Mouse (Mus musculus) megakaryocyte, embryonic 14.5 days (primary cell): ENCODE data around the gene Msto1.
"Not testable (repeated sequence)": the region's sequence is repeated elsewhere in the genome, so short reads cannot be mapped to it uniquely, and the experiment has no call there.

Experiments
- FLI1 ChIP-seq: IDR thresholded peaks from 2 replicates; pipeline ENCODE4 v1.6.1; 2012; ENCODE audit warnings: low read length, inconsistent platforms, mixed read lengths
- GATA1 ChIP-seq: IDR thresholded peaks from 3 replicates; pipeline ENCODE4 v1.6.1; 2012; ENCODE audit warnings: mixed read lengths, low read length, inconsistent platforms, borderline replicate concordance

GRCm38 (mm10) chr3:88882536-88882935 lies 31.3 kb downstream of the Msto1 start:
- TF ChIP-seq GATA1, FLI1: not testable (repeated sequence)
